ENCODE assay signal across 8 mouse cellular contexts in the genomic region with DNA sequence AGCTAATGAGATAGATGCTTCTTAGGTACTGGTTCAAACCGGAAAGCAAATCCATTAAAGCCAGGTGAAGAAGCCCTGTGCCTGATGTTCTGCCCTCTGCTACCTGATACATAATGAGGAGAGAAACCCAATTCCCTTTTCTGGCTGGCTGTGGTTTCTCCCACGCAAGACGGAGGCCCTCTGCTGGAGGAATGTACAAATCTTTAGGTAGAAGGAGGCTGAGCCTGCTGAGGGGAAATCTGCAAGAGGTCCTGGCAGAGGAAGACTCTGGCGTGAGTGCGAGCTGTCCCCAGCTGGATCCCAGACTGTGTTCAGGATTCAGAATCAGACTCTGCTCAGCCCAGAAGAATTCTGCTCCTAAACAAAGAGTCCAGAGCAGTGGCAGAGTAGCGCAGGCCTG.
DNase-seq lines count a peak whose midpoint lies in the region; ATAC-seq and TF ChIP-seq lines count a peak whose summit lies in the region.

No protein-coding gene starts in this region.

- H3K27me3 ChIP-seq in embryonic facial prominence, embryonic 14.5 days (replicated peaks; ENCODE audit: control insufficient read depth, insufficient read depth, low read length), result no peaks in the 10 kb centered on the region
- no peaks in the 10 kb centered on the region for H3K27me3 ChIP-seq in splenic B cell, adult 2 months (ENCODE audit: control insufficient read depth, insufficient read depth, low read length, poor library complexity, severe bottlenecking)

- peak; percentile 60 for ATAC-seq in frontal cortex, adult (ENCODE audit: low TSS enrichment)
- peak; percentile 74 for ATAC-seq in embryonic facial prominence, embryonic 14.5 days (ENCODE audit: low read depth)
- peak; percentile 68 for ATAC-seq in inflammation-experienced regulatory T-cells, adult 6 months
- ATAC-seq in megakaryocyte, adult 5-6 weeks (ENCODE audit: poor library complexity, severe bottlenecking), result peak; percentile 64

- DNase-seq in frontal cortex, postnatal 14 days (ENCODE audit: low spot score in 2 of 2), result no peak
- peak; percentile 59 for DNase-seq in 3T3-L1 (ENCODE audit: low read depth, low spot score)
- peak; percentile 79 for DNase-seq in embryonic facial prominence, embryonic 14.5 days (ENCODE audit: low spot score)
- peak; percentile 76 for DNase-seq in splenic B cell, adult 2 months (ENCODE audit: low read depth, low spot score)

- no peaks in the 10 kb centered on the region for H3K9me3 ChIP-seq in embryonic facial prominence, embryonic 14.5 days (ENCODE audit: control insufficient read depth, low read length)

- H3K4me3 ChIP-seq in bone marrow macrophage, adult 2 months (ENCODE audit: insufficient read depth, low read length), result no peak overlapping the region
- no peak overlapping the region for H3K4me3 ChIP-seq in embryonic facial prominence, embryonic 14.5 days (ENCODE audit: low read depth, low read length)

- no peak overlapping the region for H3K4me2 ChIP-seq in embryonic facial prominence, embryonic 14.5 days (ENCODE audit: low read depth, low read length)

- H3K9ac ChIP-seq in embryonic facial prominence, embryonic 14.5 days (ENCODE audit: low read depth, low read length), result no peak overlapping the region

- no peaks in the 10 kb centered on the region for H3K36me3 ChIP-seq in embryonic facial prominence, embryonic 14.5 days (ENCODE audit: control insufficient read depth, insufficient read depth, low read length)
- no peaks in the 10 kb centered on the region for H3K36me3 ChIP-seq in splenic B cell, adult 2 months (ENCODE audit: control insufficient read depth, insufficient read depth, low read length, poor library complexity, severe bottlenecking)

- H3K27ac ChIP-seq in bone marrow macrophage, adult 2 months (ENCODE audit: insufficient read depth, low read depth, low read length), result no peak overlapping the region
- no peak overlapping the region for H3K27ac ChIP-seq in embryonic facial prominence, embryonic 14.5 days (replicated peaks; ENCODE audit: low read depth, low read length)

- peaks cover 32% of the 10 kb centered on the region for H3K4me1 ChIP-seq in bone marrow macrophage, adult 2 months (ENCODE audit: control insufficient read depth, insufficient read depth, low read length)
- no peaks in the 10 kb centered on the region for H3K4me1 ChIP-seq in embryonic facial prominence, embryonic 14.5 days (ENCODE audit: control insufficient read depth, insufficient read depth, low read length)

- no peak for TF ChIP-seq POLR2A in bone marrow macrophage, adult 2 months (IDR thresholded peaks at IDR 0.05; ENCODE audit: borderline replicate concordance, low read depth, low read length)

- TF ChIP-seq CTCF in bone marrow macrophage, adult 2 months (IDR thresholded peaks at IDR 0.05; ENCODE audit: low read depth, low read length), result peak; percentile 24; the same call in 1 of the 2 replicates

- 48% methylated on average over 6 of the region's 6 CpGs for WGBS in embryonic facial prominence, embryonic 14.5 days

Comparison
In these comparisons a context has a peak if more than half of its experiments do, and no peak if none do; other contexts are left out.
1. DNase-seq: peak in 3T3-L1 (single experiment), embryonic facial prominence, embryonic 14.5 days (single experiment) and splenic B cell, adult 2 months (single experiment); none in frontal cortex, postnatal 14 days (0 of 2).
2. Peak in every context shown above with its lines, with median percentiles within 50 percentile points of each other: ATAC-seq.